Mouse (Mus musculus) forebrain, embryonic 11.5 days (tissue): ENCODE results near the gene Dip2c. TPM values are rescaled to one million over a fixed set of nuclear protein-coding genes. Genes with fewer than 3 reads are reported as not detected.

Source experiments
- ATAC-seq: fragments of 200-750 bp; cut with Nextera tagmentation; replicated peaks from 2 replicates; pipeline ENCODE4 v1.8.0; 2017; ENCODE audit warnings: moderate TSS enrichment; ENCODE audit not compliant: low FRiP score
- DNase-seq: peaks from one replicate; pipeline ENCODE4 v3.0.0-alpha.2; 2017; ENCODE audit warnings: low spot score
- H3K27ac ChIP-seq: fragments of 300-500 bp; sonication (generic); 2 replicates; pipeline ENCODE4 v1.5.1; 2014; ENCODE audit warnings: low read depth, low read length
- H3K27me3 ChIP-seq: fragments of 300-500 bp; sonication (generic); 2 replicates; pipeline ENCODE4 v1.6.1; 2014; ENCODE audit warnings: mild to moderate bottlenecking, low read length, mixed read lengths; ENCODE audit not compliant: control insufficient read depth, insufficient read depth
- H3K36me3 ChIP-seq: fragments of 300-500 bp; sonication (generic); 2 replicates; pipeline ENCODE4 v1.6.1; 2014; ENCODE audit warnings: mild to moderate bottlenecking, low read length, moderate library complexity, mixed read lengths; ENCODE audit not compliant: control insufficient read depth, insufficient read depth
- H3K4me1 ChIP-seq: fragments of 300-500 bp; sonication (generic); replicated peaks from 2 replicates; pipeline ENCODE4 v1.6.1; 2014; ENCODE audit warnings: low read length, mixed read lengths; ENCODE audit not compliant: control insufficient read depth, insufficient read depth
- H3K4me2 ChIP-seq: fragments of 300-500 bp; sonication (generic); 2 replicates; pipeline ENCODE4 v1.6.1; 2014; ENCODE audit warnings: low read depth, mild to moderate bottlenecking, low read length, moderate library complexity, mixed read lengths; ENCODE audit not compliant: severe bottlenecking
- H3K4me3 ChIP-seq: fragments of 300-500 bp; sonication (generic); 2 replicates; pipeline ENCODE4 v1.5.1; 2014; ENCODE audit warnings: low read depth, low read length
- H3K9ac ChIP-seq: fragments of 300-500 bp; sonication (generic); 2 replicates; pipeline ENCODE4 v1.6.1; 2014; ENCODE audit warnings: low read length
- H3K9me3 ChIP-seq: fragments of 300-500 bp; sonication (generic); 2 replicates; pipeline ENCODE4 v1.6.1; 2016; ENCODE audit warnings: low read length, mixed read lengths; ENCODE audit not compliant: control insufficient read depth
- WGBS: fragments of 180-500 bp; shearing (Covaris S2); extraction: QIAGEN DNeasy Blood & Tissue Kit; methylation state at CpG from one replicate; pipeline ENCODE4 v1.1.7; 2014; 5-methylcytosine and 5-hydroxymethylcytosine counted together
- polyA plus RNA-seq: library from polyadenylated mRNA; unstranded; fragments of >200 nt; fragmentation: Nextera tagmentation; extraction: Ambion mirVana; gene quantifications from 2 replicates; pipeline ENCODE4 v1.2.1, GENCODE M21; 2014

The Dip2c gene
- polyA plus RNA-seq, 1 experiment from 2014 or later: 9.0 TPM

DNA sequence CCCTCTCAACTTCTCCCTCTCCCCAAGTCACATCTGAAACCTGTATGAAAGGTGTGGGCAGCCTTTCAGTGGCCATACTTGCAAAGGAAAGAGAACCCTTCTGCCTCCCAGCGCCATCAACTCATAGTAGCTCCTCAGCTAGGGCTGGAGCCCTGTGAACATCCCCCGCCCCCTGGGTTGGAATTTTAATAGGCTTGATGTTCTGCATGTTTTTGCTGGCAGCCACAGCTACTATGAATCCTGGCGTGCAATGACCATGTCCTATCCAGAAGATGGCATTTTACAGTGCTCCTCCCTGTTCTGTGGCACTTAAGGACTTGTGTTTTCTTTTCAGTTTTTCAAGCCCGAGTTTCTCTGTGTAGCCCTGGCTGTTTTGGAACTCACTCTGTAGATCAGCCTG lies 166.7 kb downstream of the Dip2c start:
- DNase-seq (no peak), ATAC-seq (no peak)
- H3K9ac ChIP-seq: no peak overlapping the region
- no peaks in the 10 kb centered on the region for H3K9me3 ChIP-seq
- H3K27me3 ChIP-seq: no peaks in the 10 kb centered on the region
- no peaks in the 10 kb centered on the region for H3K4me1 ChIP-seq
- no peak overlapping the region for H3K4me2 ChIP-seq
- WGBS: 90% methylated on average over 4 of the region's 4 CpGs
- no peak overlapping the region for H3K4me3 ChIP-seq
- H3K36me3 ChIP-seq: no peaks in the 10 kb centered on the region
- H3K27ac ChIP-seq: no peak overlapping the region

GRCm38 (mm10) chr13:9445533-9446294 lies 169.4 kb downstream of the Dip2c start:
- no peak for DNase-seq
- Histone ChIP-seq H3K27ac (no peak overlapping the region), H3K9ac (no peak overlapping the region), H3K4me1 (no peaks in the 10 kb centered on the region), H3K4me2 (no peak overlapping the region), H3K36me3 (no peaks in the 10 kb centered on the region), H3K27me3 (no peaks in the 10 kb centered on the region), H3K4me3 (no peak overlapping the region), H3K9me3 (no peaks in the 10 kb centered on the region)
- 85% methylated on average over 6 of the region's 6 CpGs for WGBS
- no peak for ATAC-seq

DNA sequence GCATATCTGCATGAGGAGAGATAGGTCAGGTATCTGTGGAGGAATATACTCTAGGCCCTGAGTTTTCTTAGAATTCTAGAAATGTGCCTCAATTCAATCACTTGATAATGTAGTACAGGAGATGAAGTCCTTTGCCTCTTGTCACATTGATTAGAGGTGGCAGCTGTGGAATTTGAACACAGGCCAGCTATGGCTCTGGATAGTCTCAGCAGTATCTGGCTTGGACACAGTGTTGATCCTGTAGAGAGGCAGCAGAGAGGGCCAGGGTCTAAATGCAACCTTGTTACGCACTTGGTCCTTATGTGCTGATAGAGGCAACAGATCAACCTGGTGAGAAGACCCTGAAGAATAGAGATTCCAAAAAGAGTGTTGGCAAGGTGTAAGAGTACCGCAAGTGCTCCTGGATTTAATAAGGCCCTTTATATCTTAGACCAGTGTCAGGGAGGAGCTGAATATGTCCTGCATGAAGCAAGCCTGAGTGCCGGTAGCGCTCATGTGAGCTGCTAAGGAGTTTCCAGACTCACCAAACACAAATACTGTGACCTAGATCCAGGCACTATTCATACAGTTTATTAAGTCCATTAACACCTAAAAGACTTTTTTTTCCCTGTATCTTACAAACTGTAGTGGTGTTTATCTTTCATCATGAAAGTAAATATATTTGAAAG lies 170.3 kb downstream of the Dip2c start:
- Histone ChIP-seq H3K36me3 (no peaks in the 10 kb centered on the region), H3K4me1 (no peaks in the 10 kb centered on the region), H3K4me2 (no peak overlapping the region), H3K4me3 (no peak overlapping the region), H3K27me3 (no peaks in the 10 kb centered on the region), H3K9me3 (no peaks in the 10 kb centered on the region), H3K27ac (no peak overlapping the region), H3K9ac (no peak overlapping the region)
- DNase-seq: no peak
- WGBS: 94% methylated on average over 4 of the region's 4 CpGs
- no peak for ATAC-seq

DNA sequence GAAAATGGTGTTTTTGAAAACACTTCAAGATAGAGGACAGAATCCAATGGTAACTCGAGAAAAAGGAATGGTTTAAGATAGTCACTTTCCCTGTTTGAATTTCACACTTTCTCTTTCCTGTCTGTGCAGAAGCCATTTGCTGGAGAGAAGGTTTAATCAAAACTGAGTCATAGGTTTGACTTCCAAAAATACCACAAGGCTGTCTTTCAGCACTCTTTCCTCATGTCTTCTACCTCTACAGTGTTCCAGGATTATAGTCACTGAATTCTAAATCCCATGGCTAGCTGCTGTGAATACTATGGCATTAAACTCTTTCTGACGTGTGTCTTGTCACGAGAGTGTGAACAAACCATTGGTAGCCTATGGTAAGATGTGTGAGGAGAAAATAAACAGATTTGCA lies 173.9 kb downstream of the Dip2c start:
- ATAC-seq (no peak), DNase-seq (no peak)
- Histone ChIP-seq H3K4me3 (no peak overlapping the region), H3K36me3 (no peaks in the 10 kb centered on the region), H3K9ac (no peak overlapping the region), H3K9me3 (no peaks in the 10 kb centered on the region), H3K4me2 (no peak overlapping the region), H3K27me3 (no peaks in the 10 kb centered on the region), H3K27ac (no peak overlapping the region), H3K4me1 (no peaks in the 10 kb centered on the region)
- 90% methylated on average over 3 of the region's 3 CpGs for WGBS

- no peak for DNase-seq
These were observed 175.6 kb downstream of the Dip2c start for GRCm38 (mm10) chr13:9451952-9452351.

DNA sequence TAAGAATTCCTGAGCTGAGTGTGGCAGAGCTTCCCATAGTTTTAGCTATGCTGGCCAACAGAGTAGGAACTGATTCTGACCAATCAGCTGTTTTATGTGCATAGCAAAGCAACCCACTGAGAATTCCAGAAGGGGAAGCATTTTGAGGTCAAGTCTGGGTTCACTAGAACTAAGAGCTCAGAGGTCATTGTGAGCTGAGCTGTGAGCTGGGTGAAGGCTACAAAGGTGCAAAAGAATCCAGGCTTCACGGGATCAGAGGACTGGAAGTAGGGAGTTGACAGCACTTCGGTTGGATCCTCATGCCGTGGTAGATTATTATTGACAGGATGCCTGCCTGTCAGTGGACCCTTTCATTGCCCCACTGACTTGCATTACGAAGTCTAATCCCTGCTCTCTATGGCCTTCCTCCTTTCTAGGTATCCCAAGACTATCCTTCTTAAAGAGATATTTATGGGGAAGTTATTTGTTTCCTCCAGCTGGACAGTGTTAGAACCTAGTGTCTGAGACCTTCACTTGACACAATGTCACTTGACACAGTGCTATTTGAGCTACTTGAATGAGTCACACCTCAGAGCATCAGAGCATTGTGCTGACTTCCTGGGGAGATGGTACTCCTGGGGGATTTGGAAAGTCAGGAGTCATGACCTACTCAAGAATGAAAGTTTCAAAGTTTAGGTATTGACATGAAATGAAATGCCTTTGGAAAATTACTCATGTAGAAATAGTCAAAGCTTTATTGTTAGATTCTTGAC lies 178.3 kb downstream of the Dip2c start:
- ATAC-seq: no peak
- Histone ChIP-seq H3K4me1 (no peaks in the 10 kb centered on the region), H3K9ac (no peak overlapping the region), H3K4me2 (no peak overlapping the region), H3K9me3 (no peaks in the 10 kb centered on the region), H3K27ac (no peak overlapping the region), H3K27me3 (no peaks in the 10 kb centered on the region), H3K36me3 (no peaks in the 10 kb centered on the region), H3K4me3 (no peak overlapping the region)
- 70% methylated on average over 4 of the region's 4 CpGs for WGBS
- DNase-seq: no peak

More at GRCm38 (mm10) chr13:9451952-9452351, 175.6 kb downstream of the Dip2c start:
- no peak overlapping the region for H3K9ac ChIP-seq
- 76% methylated on average over 3 of the region's 3 CpGs for WGBS
- no peak overlapping the region for H3K4me3 ChIP-seq
- no peak overlapping the region for H3K4me2 ChIP-seq
- no peaks in the 10 kb centered on the region for H3K27me3 ChIP-seq
- no peaks in the 10 kb centered on the region for H3K4me1 ChIP-seq
- ATAC-seq: no peak
- no peaks in the 10 kb centered on the region for H3K9me3 ChIP-seq
- no peak overlapping the region for H3K27ac ChIP-seq
- no peaks in the 10 kb centered on the region for H3K36me3 ChIP-seq

DNA sequence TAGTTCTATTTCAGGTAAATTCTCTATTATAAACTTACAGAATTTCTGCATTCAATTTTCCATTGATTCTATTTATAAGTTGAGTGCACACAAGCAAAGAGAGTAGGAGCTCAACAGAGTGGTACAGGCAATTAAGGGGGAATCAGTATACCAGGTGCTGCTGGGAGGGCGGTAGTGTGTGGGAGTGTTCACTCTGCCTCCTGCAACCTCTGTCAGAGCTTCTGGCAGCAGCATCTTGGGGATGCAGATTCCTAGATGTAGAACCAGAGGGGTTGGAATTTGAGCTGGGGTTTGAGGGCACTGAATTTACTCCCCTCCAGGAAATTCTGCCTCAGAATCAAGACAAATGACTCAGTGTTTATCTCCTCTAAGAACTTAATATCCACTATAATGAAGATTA lies 179.7 kb downstream of the Dip2c start:
- Histone ChIP-seq H3K4me3 (no peak overlapping the region), H3K27ac (no peak overlapping the region), H3K9ac (no peak overlapping the region), H3K27me3 (no peaks in the 10 kb centered on the region), H3K9me3 (no peaks in the 10 kb centered on the region), H3K36me3 (no peaks in the 10 kb centered on the region), H3K4me1 (no peaks in the 10 kb centered on the region), H3K4me2 (no peak overlapping the region)
- DNase-seq: no peak
- no peak for ATAC-seq
- 65% methylated on average over 1 of the region's 1 CpGs for WGBS

- H3K9me3 ChIP-seq: no peaks in the 10 kb centered on the region
- 90% methylated on average over 8 of the region's 8 CpGs for WGBS
- DNase-seq: no peak
- H3K27ac ChIP-seq: no peak overlapping the region
- H3K9ac ChIP-seq: no peak overlapping the region
- H3K4me1 ChIP-seq: no peaks in the 10 kb centered on the region
- ATAC-seq: no peak
- H3K27me3 ChIP-seq: no peaks in the 10 kb centered on the region
- H3K4me3 ChIP-seq: no peak overlapping the region
- no peaks in the 10 kb centered on the region for H3K36me3 ChIP-seq
- no peak overlapping the region for H3K4me2 ChIP-seq
These were observed 181.3 kb downstream of the Dip2c start for GRCm38 (mm10) chr13:9457420-9458308.
